Mouse (Mus musculus) c-Kit-positive CD71-positive TER-119-positive erythroid progenitor cells, embryonic 14.5 days (primary cell): ENCODE results near the gene Gm20388.
"Not testable (repeated sequence)": the region's sequence is repeated elsewhere in the genome, so short reads cannot be mapped to it uniquely, and the experiment has no call there.

Experiments used
- DNase-seq: peaks from one replicate; pipeline ENCODE4 v3.0.0-alpha.2; 2013; ENCODE audit warnings: low spot score

Gm20388 gene

GRCm38 (mm10) chr8:123282994-123283393, 3372.4 kb downstream of the Gm20388 start:
- not testable (repeated sequence) for DNase-seq

- DNase-seq: no peak
These were observed 3373.3 kb downstream of the Gm20388 start for GRCm38 (mm10) chr8:123283991-123284390.

GRCm38 (mm10) chr8:123284493-123284892, 3373.9 kb downstream of the Gm20388 start:
- DNase-seq: no peak

- DNase-seq: no peak
These were observed 3376.7 kb downstream of the Gm20388 start for GRCm38 (mm10) chr8:123287362-123287761.

- peak; percentile 31 for DNase-seq
These were observed 3379.5 kb downstream of the Gm20388 start for GRCm38 (mm10) chr8:123290166-123290565.

GRCm38 (mm10) chr8:123290679-123291078, 3380.0 kb downstream of the Gm20388 start:
- DNase-seq: no peak

GRCm38 (mm10) chr8:123291716-123292115, 3381.1 kb downstream of the Gm20388 start:
- DNase-seq: no peak

- no peak for DNase-seq
These were observed 3381.6 kb downstream of the Gm20388 start for GRCm38 (mm10) chr8:123292281-123292680.

- no peak for DNase-seq
These were observed 3382.1 kb downstream of the Gm20388 start for GRCm38 (mm10) chr8:123292785-123293184.

GRCm38 (mm10) chr8:123298301-123298700, 3387.7 kb downstream of the Gm20388 start:
- no peak for DNase-seq

GRCm38 (mm10) chr8:123308738-123309137, 3398.1 kb downstream of the Gm20388 start:
- DNase-seq: no peak

GRCm38 (mm10) chr8:123317781-123318466, 3407.3 kb downstream of the Gm20388 start:
- DNase-seq: no peak

- DNase-seq: peak; percentile 95
These were observed 3407.8 kb downstream of the Gm20388 start, which contains the start of gene Fanca for GRCm38 (mm10) chr8:123318467-123318911. Gene Fanca (minus strand): TSS chr8:123318576.

- peak; percentile 69 for DNase-seq
These were observed 3409.0 kb downstream of the Gm20388 start for GRCm38 (mm10) chr8:123319522-123320164.

- DNase-seq: no peak
These were observed 3417.9 kb downstream of the Gm20388 start for GRCm38 (mm10) chr8:123328552-123328951.

GRCm38 (mm10) chr8:123329350-123329749, 3418.7 kb downstream of the Gm20388 start:
- DNase-seq: no peak

GRCm38 (mm10) chr8:123329961-123330360, 3419.3 kb downstream of the Gm20388 start:
- no peak for DNase-seq

GRCm38 (mm10) chr8:123330701-123331100, 3420.1 kb downstream of the Gm20388 start:
- DNase-seq: no peak

- no peak for DNase-seq
These were observed 3420.7 kb downstream of the Gm20388 start for GRCm38 (mm10) chr8:123331301-123331700.

- peak; percentile 47 for DNase-seq
These were observed 3421.2 kb downstream of the Gm20388 start for GRCm38 (mm10) chr8:123331810-123332209.

GRCm38 (mm10) chr8:123332262-123333090, 3421.8 kb downstream of the Gm20388 start, which contains the start of gene Spire2:
Gene Spire2 (plus strand): TSS chr8:123332713.
- DNase-seq: peak; percentile 75

GRCm38 (mm10) chr8:123333091-123333587, 3422.5 kb downstream of the Gm20388 start:
- no peak for DNase-seq
